Mouse (Mus musculus): ENCODE data around the gene Fcgr3.

GRCm38 (mm10) chr1:171103179-171103840 lies 38.6 kb upstream of the Fcgr3 start:
- TF ChIP-seq CTCF (IDR thresholded peaks at IDR 0.05; ENCODE audit: low read depth) (no peak), EP300 (IDR thresholded peaks at IDR 0.05; ENCODE audit: low read depth) (no peak)
